Mouse (Mus musculus): ENCODE data around the gene 2010005H15Rik. TPM values are rescaled to one million over a fixed set of nuclear protein-coding genes. Genes with fewer than 3 reads are reported as not detected.
"Not testable (repeated sequence)": the region's sequence is repeated elsewhere in the genome, so short reads cannot be mapped to it uniquely, and the experiment has no call there.

The 2010005H15Rik gene
- polyA plus RNA-seq (2014; fragmentation: Nextera tagmentation; extraction: Ambion mirVana), result not detected in 2 replicates

GRCm38 (mm10) chr16:36221168-36221567 lies at the start of gene 2010005H15Rik:
Gene 2010005H15Rik, plus strand, starts transcription at chr16:36221468.
- not testable (repeated sequence) for H3K4me2 ChIP-seq (ENCODE audit: low read length); ATAC-seq (ENCODE audit: insufficient number of reproducible peaks, insufficient read depth, low FRiP score, low read depth); H3K27ac ChIP-seq (replicated peaks in 1 of 2; ENCODE audit: control insufficient read depth in 1 of 2, insufficient read depth in 1 of 2, low read depth in 2 of 2, low read length in 2 of 2); H3K9ac ChIP-seq (ENCODE audit: low read length); H3K4me1 ChIP-seq (ENCODE audit: control insufficient read depth in 2 of 2, insufficient read depth in 2 of 2, low read length in 2 of 2); H3K36me3 ChIP-seq (ENCODE audit: control insufficient read depth, insufficient read depth, low read length); H3K9me3 ChIP-seq (ENCODE audit: control insufficient read depth, low read length); H3K4me3 ChIP-seq (ENCODE audit: control insufficient read depth in 1 of 2, insufficient read depth in 1 of 2, low read depth in 1 of 2, low read length in 2 of 2); H3K27me3 ChIP-seq (ENCODE audit: control insufficient read depth, insufficient read depth, low read length)
- 92% methylated on average over 6 of the region's 7 CpGs for whole genome bisulfite sequencing

DNA sequence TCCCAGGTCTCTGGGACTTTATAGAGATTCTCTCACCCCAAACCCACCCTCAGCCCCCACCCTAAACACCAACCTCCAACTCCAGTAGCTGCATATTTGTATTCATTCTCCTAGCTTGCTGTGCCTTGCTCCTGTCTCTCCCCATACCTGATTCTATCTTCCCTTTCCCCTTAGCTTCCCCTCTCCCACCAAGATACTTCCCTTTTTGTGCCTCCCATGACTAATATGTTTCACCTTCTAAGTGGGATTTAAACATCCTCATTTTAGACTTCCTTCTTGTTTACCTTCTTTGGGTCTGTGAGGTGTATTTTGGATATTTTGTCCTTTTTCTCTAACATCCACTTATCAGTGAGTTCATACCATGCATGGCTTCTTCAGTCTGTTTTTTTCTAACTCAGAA lies 45.2 kb upstream of the 2010005H15Rik start:
- no peaks in the 10 kb centered on the region for H3K4me1 ChIP-seq (ENCODE audit: control insufficient read depth in 2 of 2, insufficient read depth in 2 of 2, low read length in 2 of 2)
- H3K36me3 ChIP-seq (ENCODE audit: control insufficient read depth, insufficient read depth, low read length), result no peaks in the 10 kb centered on the region
- H3K27me3 ChIP-seq (ENCODE audit: control insufficient read depth, insufficient read depth, low read length), result no peaks in the 10 kb centered on the region
- no peak overlapping the region for H3K27ac ChIP-seq (replicated peaks in 1 of 2; ENCODE audit: control insufficient read depth in 1 of 2, insufficient read depth in 1 of 2, low read depth in 2 of 2, low read length in 2 of 2)
- no peak overlapping the region for H3K4me2 ChIP-seq (ENCODE audit: low read length)
- H3K9me3 ChIP-seq (ENCODE audit: control insufficient read depth, low read length), result 0 out of 2 replicates have a peak, but pooled peaks cover 3% of the 10 kb centered on the region
- no peak overlapping the region for H3K4me3 ChIP-seq (ENCODE audit: control insufficient read depth in 1 of 2, insufficient read depth in 1 of 2, low read depth in 1 of 2, low read length in 2 of 2)
- no peak for ATAC-seq (ENCODE audit: insufficient number of reproducible peaks, insufficient read depth, low FRiP score, low read depth)
- H3K9ac ChIP-seq (ENCODE audit: low read length), result no peak overlapping the region

GRCm38 (mm10) chr16:36179910-36180309 lies 41.4 kb upstream of the 2010005H15Rik start:
- WGBS, result 77% methylated on average over 2 of the region's 2 CpGs
- no peaks in the 10 kb centered on the region for H3K36me3 ChIP-seq (ENCODE audit: control insufficient read depth, insufficient read depth, low read length)
- H3K4me3 ChIP-seq (ENCODE audit: control insufficient read depth in 1 of 2, insufficient read depth in 1 of 2, low read depth in 1 of 2, low read length in 2 of 2), result no peak overlapping the region
- no peak for ATAC-seq (ENCODE audit: insufficient number of reproducible peaks, insufficient read depth, low FRiP score, low read depth)
- H3K4me1 ChIP-seq (ENCODE audit: control insufficient read depth in 2 of 2, insufficient read depth in 2 of 2, low read length in 2 of 2), result no peaks in the 10 kb centered on the region
- H3K4me2 ChIP-seq (ENCODE audit: low read length), result no peak overlapping the region
- H3K27me3 ChIP-seq (ENCODE audit: control insufficient read depth, insufficient read depth, low read length), result no peaks in the 10 kb centered on the region
- no peak overlapping the region for H3K9ac ChIP-seq (ENCODE audit: low read length)
- H3K27ac ChIP-seq (replicated peaks in 1 of 2; ENCODE audit: control insufficient read depth in 1 of 2, insufficient read depth in 1 of 2, low read depth in 2 of 2, low read length in 2 of 2), result no peak overlapping the region
- H3K9me3 ChIP-seq (ENCODE audit: control insufficient read depth, low read length), result 0 out of 2 replicates have a peak, but pooled peaks cover 1% of the 10 kb centered on the region

GRCm38 (mm10) chr16:36183912-36184311 lies 37.4 kb upstream of the 2010005H15Rik start, which contains the start of gene Gm5483:
Gene Gm5483, plus strand, starts transcription at chr16:36184212.
- H3K9ac ChIP-seq (ENCODE audit: low read length); H3K27me3 ChIP-seq (ENCODE audit: control insufficient read depth, insufficient read depth, low read length); H3K9me3 ChIP-seq (ENCODE audit: control insufficient read depth, low read length); H3K4me2 ChIP-seq (ENCODE audit: low read length); ATAC-seq (ENCODE audit: insufficient number of reproducible peaks, insufficient read depth, low FRiP score, low read depth); H3K36me3 ChIP-seq (ENCODE audit: control insufficient read depth, insufficient read depth, low read length); H3K4me1 ChIP-seq (ENCODE audit: control insufficient read depth in 2 of 2, insufficient read depth in 2 of 2, low read length in 2 of 2); H3K27ac ChIP-seq (replicated peaks in 1 of 2; ENCODE audit: control insufficient read depth in 1 of 2, insufficient read depth in 1 of 2, low read depth in 2 of 2, low read length in 2 of 2); H3K4me3 ChIP-seq (ENCODE audit: control insufficient read depth in 1 of 2, insufficient read depth in 1 of 2, low read depth in 1 of 2, low read length in 2 of 2): not testable (repeated sequence)
- WGBS, result 77% methylated on average over 4 of the region's 4 CpGs

DNA sequence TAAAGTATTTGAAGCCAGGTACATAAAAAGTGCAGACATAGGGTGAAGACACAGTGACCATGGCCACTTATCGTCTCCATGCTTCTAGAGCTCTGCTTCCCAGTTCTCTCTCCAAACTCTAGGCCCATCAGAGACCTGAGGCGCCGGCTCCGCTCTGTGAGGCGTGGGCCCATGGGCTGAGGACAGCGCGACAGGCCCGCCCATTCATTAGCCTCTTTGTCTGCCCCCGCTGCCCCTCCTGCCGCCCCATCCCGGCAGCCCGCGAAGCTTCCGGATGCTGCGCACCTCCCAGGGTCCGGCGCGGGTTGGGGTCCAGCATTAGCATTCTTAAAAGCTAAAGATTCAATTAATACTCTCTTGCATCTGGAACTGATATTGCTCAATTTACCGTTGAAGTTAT lies 22.0 kb upstream of the 2010005H15Rik start:
- H3K4me2 ChIP-seq (ENCODE audit: low read length), result no peak overlapping the region
- no peaks in the 10 kb centered on the region for H3K36me3 ChIP-seq (ENCODE audit: control insufficient read depth, insufficient read depth, low read length)
- H3K27ac ChIP-seq (replicated peaks in 1 of 2; ENCODE audit: control insufficient read depth in 1 of 2, insufficient read depth in 1 of 2, low read depth in 2 of 2, low read length in 2 of 2), result no peak overlapping the region
- no peak for ATAC-seq (ENCODE audit: insufficient number of reproducible peaks, insufficient read depth, low FRiP score, low read depth)
- 48% methylated on average over 19 of the region's 19 CpGs for WGBS
- H3K4me3 ChIP-seq (ENCODE audit: control insufficient read depth in 1 of 2, insufficient read depth in 1 of 2, low read depth in 1 of 2, low read length in 2 of 2), result no peak overlapping the region
- no peaks in the 10 kb centered on the region for H3K27me3 ChIP-seq (ENCODE audit: control insufficient read depth, insufficient read depth, low read length)
- H3K4me1 ChIP-seq (ENCODE audit: control insufficient read depth in 2 of 2, insufficient read depth in 2 of 2, low read length in 2 of 2), result no peaks in the 10 kb centered on the region
- no peaks in the 10 kb centered on the region for H3K9me3 ChIP-seq (ENCODE audit: control insufficient read depth, low read length)
- no peak overlapping the region for H3K9ac ChIP-seq (ENCODE audit: low read length)

DNA sequence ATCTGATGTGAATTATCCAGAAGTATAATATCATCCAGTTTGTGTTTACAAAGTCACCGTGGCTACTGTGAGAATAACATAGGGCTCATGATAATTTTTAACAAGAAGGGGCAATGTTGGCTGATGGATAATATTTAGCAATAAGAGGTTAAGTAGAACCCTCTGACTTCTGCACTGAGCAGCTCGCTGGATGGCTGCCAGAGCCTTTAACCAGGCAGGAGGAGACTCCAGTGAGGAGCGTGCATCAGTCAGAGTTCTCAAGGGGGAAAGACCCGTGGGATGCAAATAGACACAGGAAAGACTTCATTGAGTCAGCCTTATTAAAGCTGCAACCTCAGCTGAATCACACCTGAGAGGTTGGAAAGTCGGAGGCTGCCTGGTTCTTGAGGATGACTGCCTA lies 17.4 kb upstream of the 2010005H15Rik start:
- Histone ChIP-seq H3K4me2 (ENCODE audit: low read length) (no peak overlapping the region), H3K4me1 (ENCODE audit: control insufficient read depth in 2 of 2, insufficient read depth in 2 of 2, low read length in 2 of 2) (no peaks in the 10 kb centered on the region), H3K27me3 (ENCODE audit: control insufficient read depth, insufficient read depth, low read length) (no peaks in the 10 kb centered on the region), H3K9me3 (ENCODE audit: control insufficient read depth, low read length) (no peaks in the 10 kb centered on the region), H3K27ac (replicated peaks in 1 of 2; ENCODE audit: control insufficient read depth in 1 of 2, insufficient read depth in 1 of 2, low read depth in 2 of 2, low read length in 2 of 2) (no peak overlapping the region), H3K9ac (ENCODE audit: low read length) (no peak overlapping the region), H3K36me3 (ENCODE audit: control insufficient read depth, insufficient read depth, low read length) (no peaks in the 10 kb centered on the region), H3K4me3 (ENCODE audit: control insufficient read depth in 1 of 2, insufficient read depth in 1 of 2, low read depth in 1 of 2, low read length in 2 of 2) (no peak overlapping the region)
- 62% methylated on average over 5 of the region's 5 CpGs for WGBS
- ATAC-seq (ENCODE audit: insufficient number of reproducible peaks, insufficient read depth, low FRiP score, low read depth), result no peak

GRCm38 (mm10) chr16:36205684-36206083 lies 15.6 kb upstream of the 2010005H15Rik start:
- not testable (repeated sequence) for H3K4me2 ChIP-seq (ENCODE audit: low read length); H3K36me3 ChIP-seq (ENCODE audit: control insufficient read depth, insufficient read depth, low read length); H3K27ac ChIP-seq (replicated peaks in 1 of 2; ENCODE audit: control insufficient read depth in 1 of 2, insufficient read depth in 1 of 2, low read depth in 2 of 2, low read length in 2 of 2); H3K27me3 ChIP-seq (ENCODE audit: control insufficient read depth, insufficient read depth, low read length); ATAC-seq (ENCODE audit: insufficient number of reproducible peaks, insufficient read depth, low FRiP score, low read depth); H3K9ac ChIP-seq (ENCODE audit: low read length); H3K4me1 ChIP-seq (ENCODE audit: control insufficient read depth in 2 of 2, insufficient read depth in 2 of 2, low read length in 2 of 2); H3K4me3 ChIP-seq (ENCODE audit: control insufficient read depth in 1 of 2, insufficient read depth in 1 of 2, low read depth in 1 of 2, low read length in 2 of 2); H3K9me3 ChIP-seq (ENCODE audit: control insufficient read depth, low read length)
- WGBS, result 52% methylated on average over 2 of the region's 2 CpGs

GRCm38 (mm10) chr16:36209967-36210453 lies 11.3 kb upstream of the 2010005H15Rik start, which contains the start of gene Gm5416:
Gene Gm5416, plus strand, starts transcription at chr16:36210403.
- Histone ChIP-seq H3K27ac (replicated peaks in 1 of 2; ENCODE audit: control insufficient read depth in 1 of 2, insufficient read depth in 1 of 2, low read depth in 2 of 2, low read length in 2 of 2) (no peak within 1 kb of the TSS), H3K4me1 (ENCODE audit: control insufficient read depth in 2 of 2, insufficient read depth in 2 of 2, low read length in 2 of 2) (no peaks in the 10 kb centered on the region), H3K27me3 (ENCODE audit: control insufficient read depth, insufficient read depth, low read length) (no peaks in the 10 kb centered on the region), H3K9me3 (ENCODE audit: control insufficient read depth, low read length) (no peaks in the 10 kb centered on the region), H3K9ac (ENCODE audit: low read length) (no peak within 1 kb of the TSS), H3K4me2 (ENCODE audit: low read length) (no peak within 1 kb of the TSS), H3K36me3 (ENCODE audit: control insufficient read depth, insufficient read depth, low read length) (no peaks in the 10 kb centered on the region), H3K4me3 (ENCODE audit: control insufficient read depth in 1 of 2, insufficient read depth in 1 of 2, low read depth in 1 of 2, low read length in 2 of 2) (no peak within 1 kb of the TSS)
- ATAC-seq (ENCODE audit: insufficient number of reproducible peaks, insufficient read depth, low FRiP score, low read depth), result no peak
- WGBS, result 71% methylated on average over 2 of the region's 2 CpGs

Measured in heart, embryonic 14.5 days (tissue).